Mouse (Mus musculus) erythroid progenitor cell, adult 5-6 weeks (primary cell): ENCODE measurements at regions not wholly inside any gene's neighbourhood (a gene's known extent, or its start where the extent isn't known, plus 50 kb on each side); places are given as distances from the start of the nearest gene placed in this dataset.

Experiments
- ATAC-seq: replicated peaks from 2 replicates; pipeline ENCODE4 v1.8.0; 2016; ENCODE audit warnings: moderate number of reproducible peaks, mild to moderate bottlenecking, moderate TSS enrichment, inconsistent platforms; ENCODE audit not compliant: poor library complexity, low FRiP score, severe bottlenecking

GRCm38 (mm10) chr8:67143479-67143878 is 283.5 kb downstream of the Naf1 start:
- no peak for ATAC-seq

DNA sequence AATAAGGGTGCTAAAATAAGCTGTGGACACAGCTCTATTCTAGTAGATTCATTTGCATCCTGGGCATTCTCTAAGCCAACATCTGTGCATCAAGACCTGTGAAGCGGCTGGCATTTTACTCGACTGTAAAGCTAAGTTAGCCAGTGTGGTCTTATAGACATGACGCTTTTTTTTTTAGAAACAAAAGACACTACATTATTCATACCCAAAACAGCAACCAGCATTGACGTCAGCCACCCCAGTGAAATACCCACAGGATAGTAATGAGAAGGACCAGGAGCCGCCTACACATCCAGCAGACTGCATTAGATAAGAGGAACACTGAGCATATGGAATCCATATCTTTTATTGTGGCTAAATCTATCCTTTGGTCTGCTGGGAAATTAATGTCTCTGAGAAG is 321.7 kb downstream of the Naf1 start:
- ATAC-seq, result no peak

DNA sequence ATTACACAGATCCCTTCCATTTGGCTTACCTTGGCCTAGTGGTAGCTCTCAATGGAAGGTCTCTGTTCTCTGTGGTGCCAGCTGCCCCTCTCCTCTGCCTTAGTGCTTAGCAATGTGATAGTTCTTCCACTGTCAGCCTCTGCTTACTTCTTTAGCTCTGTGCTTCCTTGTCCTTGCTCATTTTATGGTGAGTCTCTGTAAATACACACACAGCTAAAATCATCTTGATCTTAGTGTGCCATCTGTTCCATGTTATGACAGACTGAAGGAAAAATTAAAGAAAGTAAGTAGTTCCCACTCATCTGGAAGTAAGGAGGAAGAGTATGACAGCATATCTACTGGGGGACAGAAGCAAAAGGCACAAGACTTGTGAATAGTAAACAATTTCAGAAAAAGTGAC is 324.4 kb upstream of the Nat3 start:
- no peak for ATAC-seq

DNA sequence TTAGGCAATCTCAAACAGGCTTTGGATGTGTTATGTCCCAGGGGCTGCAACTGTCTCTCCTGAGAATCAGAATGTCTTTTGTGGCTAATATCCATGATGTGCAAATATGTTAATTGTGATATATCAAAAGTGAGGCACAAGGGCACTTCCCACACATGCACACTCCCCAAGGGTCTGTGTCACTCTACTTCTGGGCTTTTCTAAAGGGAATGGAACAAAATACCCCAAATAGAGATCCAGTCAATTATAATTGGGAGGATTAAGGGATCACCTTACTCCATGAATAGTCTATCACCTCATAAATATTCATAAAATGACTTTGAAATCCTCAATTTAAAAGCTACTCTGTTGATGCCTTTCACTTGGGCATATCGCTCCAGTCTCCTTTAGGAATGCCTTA is 317.6 kb upstream of the Nat3 start:
- ATAC-seq, result no peak

- peak; percentile 46; the same call in 1 of the 2 replicates for ATAC-seq
Observed at GRCm38 (mm10) chr8:67231921-67232701, 291.5 kb upstream of the Nat3 start.

- no peak for ATAC-seq
Observed at GRCm38 (mm10) chr8:67238934-67239333, 284.7 kb upstream of the Nat3 start.

GRCm38 (mm10) chr8:67278759-67279158 is 244.9 kb upstream of the Nat3 start:
- no peak for ATAC-seq

GRCm38 (mm10) chr8:67279449-67279848 is 244.2 kb upstream of the Nat3 start:
- ATAC-seq, result no peak

- ATAC-seq, result no peak
Observed at GRCm38 (mm10) chr8:67310494-67310893, 213.2 kb upstream of the Nat3 start.

GRCm38 (mm10) chr8:67317371-67317770 is 206.3 kb upstream of the Nat3 start:
- ATAC-seq, result no peak

- no peak for ATAC-seq
Observed at GRCm38 (mm10) chr8:67318675-67319074, 205.0 kb upstream of the Nat3 start.

DNA sequence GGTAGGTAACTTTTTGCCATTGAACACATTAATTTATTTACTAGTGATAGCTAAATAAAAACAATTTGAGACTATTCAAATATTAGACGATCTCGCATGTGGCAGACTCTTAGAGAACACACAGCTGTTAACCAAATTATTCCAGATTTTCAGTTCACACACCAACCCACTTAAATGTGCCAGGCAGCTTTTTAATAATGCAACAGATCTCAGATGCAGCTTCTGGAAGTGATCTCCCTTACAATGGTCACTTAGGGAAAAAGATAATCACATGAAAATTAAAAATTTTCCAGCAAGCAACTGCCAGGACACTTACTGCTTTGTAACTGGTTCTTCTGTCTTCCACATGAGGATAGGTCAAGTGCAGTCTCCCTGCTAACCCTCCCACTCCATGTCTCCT is 203.1 kb upstream of the Nat3 start:
- ATAC-seq, result no peak

GRCm38 (mm10) chr8:67328439-67328838 is 195.2 kb upstream of the Nat3 start:
- no peak for ATAC-seq

DNA sequence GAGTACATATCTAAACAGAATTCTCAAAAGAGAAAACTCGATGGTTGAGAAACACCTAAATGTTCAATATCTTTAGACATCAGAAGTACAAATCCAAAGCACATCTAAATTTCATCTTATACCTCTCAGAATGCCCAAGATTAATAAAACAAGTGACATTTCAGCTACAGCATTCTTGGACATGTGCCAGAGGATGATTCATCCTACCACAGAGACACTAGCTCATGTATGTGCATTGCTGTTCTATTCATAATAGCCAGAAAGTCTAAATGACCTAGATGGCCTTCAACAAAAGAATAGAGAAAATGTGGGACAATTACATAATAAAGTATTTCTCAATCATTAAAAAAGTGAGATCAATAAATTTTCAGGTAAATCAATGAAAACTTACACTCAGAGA is 146.6 kb upstream of the Nat3 start:
- no peak for ATAC-seq

DNA sequence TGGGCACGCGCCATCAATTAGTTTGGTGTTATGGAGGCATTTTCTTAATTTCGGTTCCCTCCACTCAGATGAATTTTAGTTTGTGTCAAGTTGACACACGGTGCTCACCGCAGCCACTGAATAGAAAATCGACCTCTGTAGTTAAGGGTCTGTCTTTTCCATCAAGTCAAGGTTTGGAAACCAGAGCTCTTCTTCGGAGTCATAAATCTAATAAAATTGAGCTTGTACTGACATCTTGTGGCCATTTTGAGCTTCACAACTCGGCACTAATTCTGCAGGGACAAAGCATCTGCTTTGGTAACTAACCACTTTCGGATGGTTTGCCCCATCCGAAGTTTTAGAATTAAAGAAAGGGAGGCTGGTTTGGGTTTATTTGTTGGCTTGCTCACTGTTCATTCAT is 117.7 kb upstream of the Nat3 start:
- ATAC-seq, result no peak

DNA sequence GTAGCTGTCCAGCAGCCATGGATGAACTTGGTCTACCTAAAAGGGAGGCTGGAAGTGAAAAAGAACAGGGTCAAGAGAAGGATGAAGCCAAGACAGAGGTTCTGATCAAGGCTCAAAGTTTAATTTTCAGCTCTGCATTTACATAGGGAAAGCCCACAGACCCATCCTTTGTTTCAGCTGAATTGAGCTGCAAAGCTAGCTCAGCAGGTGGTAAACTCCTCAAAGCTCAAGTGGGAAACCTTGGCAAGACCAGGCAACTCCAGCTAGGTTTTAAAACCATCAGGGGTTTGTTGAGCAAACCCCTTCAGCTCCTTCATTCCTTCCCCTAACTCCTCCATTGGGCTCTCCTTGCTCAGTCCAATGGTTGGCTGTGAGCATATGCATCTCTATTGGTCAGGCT is 108.8 kb upstream of the Nat3 start:
- no peak for ATAC-seq

DNA sequence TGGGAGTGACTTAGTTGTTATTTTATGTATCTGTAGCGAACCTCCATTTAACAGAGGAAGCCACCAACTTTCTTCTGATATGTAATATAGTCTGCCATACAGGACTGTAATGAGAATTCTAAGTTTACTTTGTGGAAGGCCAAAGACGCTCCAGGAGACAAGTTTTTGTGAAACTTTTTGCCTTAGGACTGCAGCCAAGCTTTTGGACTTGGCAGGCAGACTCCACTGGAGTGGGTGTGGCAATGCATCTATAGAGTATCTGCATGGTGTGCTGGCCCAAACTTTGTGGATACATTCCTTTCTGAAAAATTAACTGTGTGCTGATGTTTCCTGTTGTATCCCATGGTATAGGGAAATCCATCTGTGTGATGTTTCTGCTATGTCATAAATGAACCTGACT is 101.1 kb upstream of the Nat3 start:
- no peak for ATAC-seq
